Mouse (Mus musculus) cerebellum, adult 2 months (tissue): ENCODE measurements around the gene Tuba8.

Experiments
- CTCF ChIP-seq: fragments of 200-500 bp; IDR thresholded peaks from 2 replicates; pipeline ENCODE4 v1.5.1; 2011; ENCODE audit warnings: low read depth, mild to moderate bottlenecking, control low read depth, low read length, moderate library complexity, borderline replicate concordance; ENCODE audit not compliant: insufficient read depth
- POLR2A ChIP-seq: fragments of 200-500 bp; IDR thresholded peaks from 2 replicates; pipeline ENCODE4 v1.6.1; 2011; ENCODE audit warnings: low read length, control low read depth, borderline replicate concordance; ENCODE audit not compliant: insufficient read depth

GRCm38 (mm10) chr6:121212988-121213387 lies 2.5 kb downstream of the Tuba8 start:
- no peak for TF ChIP-seq POLR2A
- no peak for TF ChIP-seq CTCF
